Mouse (Mus musculus) embryonic facial prominence, embryonic 11.5 days (tissue): ENCODE measurements around the gene Thop1. TPM values are rescaled to one million over a fixed set of nuclear protein-coding genes. Genes with fewer than 3 reads are reported as not detected.
"Not testable (repeated sequence)": the region's sequence is repeated elsewhere in the genome, so short reads cannot be mapped to it uniquely, and the experiment has no call there.

ENCODE experiments used
- ATAC-seq: fragments of 200-750 bp; cut with Nextera tagmentation; replicated peaks from 2 replicates; pipeline ENCODE4 v1.8.0; 2017; ENCODE audit warnings: low read depth; ENCODE audit not compliant: insufficient number of reproducible peaks, low FRiP score, low TSS enrichment
- DNase-seq: peaks from one replicate; pipeline ENCODE4 v3.0.0-alpha.2; 2015; ENCODE audit warnings: low spot score
- H3K27ac ChIP-seq: fragments of 300-500 bp; sonication (generic); replicated peaks from 2 replicates; pipeline ENCODE4 v1.5.1; 2014; ENCODE audit warnings: mild to moderate bottlenecking, low read depth, low read length, control low read depth
- H3K27me3 ChIP-seq: fragments of 300-500 bp; sonication (generic); 2 replicates; pipeline ENCODE4 v1.6.1; 2014; ENCODE audit warnings: mild to moderate bottlenecking, low read length, moderate library complexity, mixed read lengths; ENCODE audit not compliant: control insufficient read depth, insufficient read depth
- H3K36me3 ChIP-seq: fragments of 300-500 bp; sonication (generic); replicated peaks from 2 replicates; pipeline ENCODE4 v1.6.1; 2014; ENCODE audit warnings: low read depth, mild to moderate bottlenecking, low read length, moderate library complexity, mixed read lengths; ENCODE audit not compliant: control insufficient read depth, insufficient read depth
- H3K4me1 ChIP-seq: fragments of 300-500 bp; sonication (generic); 2 replicates; pipeline ENCODE4 v1.6.1; 2014; ENCODE audit warnings: low read length, mixed read lengths; ENCODE audit not compliant: control insufficient read depth, insufficient read depth
- H3K4me2 ChIP-seq: fragments of 300-500 bp; sonication (generic); 2 replicates; pipeline ENCODE4 v1.6.1; 2014; ENCODE audit warnings: low read depth, mild to moderate bottlenecking, control low read depth, low read length, moderate library complexity
- H3K4me3 ChIP-seq: fragments of 300-500 bp; sonication (generic); 2 replicates; pipeline ENCODE4 v1.5.1; 2014; ENCODE audit warnings: low read depth, low read length, control low read depth
- H3K9ac ChIP-seq: fragments of 300-500 bp; sonication (generic); replicated peaks from 2 replicates; pipeline ENCODE4 v1.6.1; 2014; ENCODE audit warnings: mild to moderate bottlenecking, control low read depth, low read length
- H3K9me3 ChIP-seq: fragments of 300-500 bp; sonication (generic); replicated peaks from 2 replicates; pipeline ENCODE4 v1.6.1; 2016; ENCODE audit warnings: mild to moderate bottlenecking, low read length, inconsistent platforms, mixed read lengths; ENCODE audit not compliant: control insufficient read depth
- WGBS: fragments of 180-500 bp; shearing (Covaris S2); extraction: QIAGEN DNeasy Blood & Tissue Kit; methylation state at CpG from one replicate; pipeline ENCODE4 v1.1.7; 2014; 5-methylcytosine and 5-hydroxymethylcytosine counted together
- polyA plus RNA-seq: library from polyadenylated mRNA; unstranded; fragments of >200 nt; fragmentation: Nextera tagmentation; extraction: Ambion mirVana; gene quantifications from 2 replicates; pipeline ENCODE4 v1.2.1, GENCODE M21; 2014

Gene Thop1
- polyA plus RNA-seq, 1 experiment from 2014 or later: 56.3 TPM

GRCm38 (mm10) chr10:81045246-81045645 lies 24.6 kb upstream of the Thop1 start:
- H3K4me3 ChIP-seq, H3K9ac ChIP-seq, H3K9me3 ChIP-seq, DNase-seq, H3K4me2 ChIP-seq, H3K27me3 ChIP-seq, H3K4me1 ChIP-seq, H3K27ac ChIP-seq, ATAC-seq: not testable (repeated sequence)
- peaks cover 37% of the 10 kb centered on the region for H3K36me3 ChIP-seq
- WGBS: 93% methylated on average over 13 of the region's 14 CpGs

- Histone ChIP-seq H3K9ac (no peak overlapping the region), H3K4me1 (no peaks in the 10 kb centered on the region), H3K27ac (no peak overlapping the region), H3K27me3 (no peaks in the 10 kb centered on the region), H3K9me3 (no peaks in the 10 kb centered on the region), H3K36me3 (peaks cover 42% of the 10 kb centered on the region), H3K4me3 (no peak overlapping the region), H3K4me2 (no peak overlapping the region)
- WGBS: 86% methylated on average over 4 of the region's 4 CpGs
- no peak for ATAC-seq
- peak; percentile 41 for DNase-seq
Observed at GRCm38 (mm10) chr10:81050645-81051044, 19.2 kb upstream of the Thop1 start.

- Histone ChIP-seq H3K27me3 (no peaks in the 10 kb centered on the region), H3K27ac (no peak overlapping the region), H3K9me3 (no peaks in the 10 kb centered on the region), H3K4me2 (no peak overlapping the region), H3K36me3 (peaks cover 38% of the 10 kb centered on the region), H3K9ac (no peak overlapping the region), H3K4me1 (no peaks in the 10 kb centered on the region), H3K4me3 (no peak overlapping the region)
- no peak for DNase-seq
- ATAC-seq: no peak
- WGBS: 94% methylated on average over 6 of the region's 6 CpGs
Observed at GRCm38 (mm10) chr10:81051133-81051532, 18.7 kb upstream of the Thop1 start.

- no peak overlapping the region for H3K4me2 ChIP-seq
- 90% methylated on average over 5 of the region's 5 CpGs for WGBS
- peaks cover 34% of the 10 kb centered on the region for H3K36me3 ChIP-seq
- H3K9ac ChIP-seq: no peak overlapping the region
- no peak overlapping the region for H3K4me3 ChIP-seq
- ATAC-seq: no peak
- H3K9me3 ChIP-seq: no peaks in the 10 kb centered on the region
- DNase-seq: no peak
- no peak overlapping the region for H3K27ac ChIP-seq
- H3K4me1 ChIP-seq: no peaks in the 10 kb centered on the region
- H3K27me3 ChIP-seq: no peaks in the 10 kb centered on the region
Observed at GRCm38 (mm10) chr10:81052577-81052976, 17.3 kb upstream of the Thop1 start.

- H3K4me1 ChIP-seq: peaks cover 2% of the 10 kb centered on the region; the same call in 1 of the 2 replicates
- no peak for ATAC-seq
- no peaks in the 10 kb centered on the region for H3K27me3 ChIP-seq
- peaks cover 12% of the 10 kb centered on the region for H3K36me3 ChIP-seq
- 75% methylated on average over 6 of the region's 6 CpGs for WGBS
- H3K27ac ChIP-seq: no peak overlapping the region
- no peak overlapping the region; the same call in 1 of the 2 replicates for H3K9ac ChIP-seq
- DNase-seq: no peak
- H3K4me2 ChIP-seq: no peak overlapping the region
- no peaks in the 10 kb centered on the region for H3K9me3 ChIP-seq
- H3K4me3 ChIP-seq: no peak overlapping the region
Observed at GRCm38 (mm10) chr10:81055169-81055568, 14.7 kb upstream of the Thop1 start.

GRCm38 (mm10) chr10:81055802-81056340 lies 14.0 kb upstream of the Thop1 start:
- H3K36me3 ChIP-seq, H3K27me3 ChIP-seq, DNase-seq, H3K4me3 ChIP-seq, H3K27ac ChIP-seq, H3K9me3 ChIP-seq, H3K4me2 ChIP-seq, H3K9ac ChIP-seq, H3K4me1 ChIP-seq, ATAC-seq: not testable (repeated sequence)
- 86% methylated on average over 10 of the region's 11 CpGs for WGBS

- H3K4me3 ChIP-seq: no peak overlapping the region
- DNase-seq (no peak), ATAC-seq (no peak)
- no peaks in the 10 kb centered on the region for H3K36me3 ChIP-seq
- H3K4me1 ChIP-seq: peaks cover 2% of the 10 kb centered on the region; the same call in 1 of the 2 replicates
- no peaks in the 10 kb centered on the region for H3K9me3 ChIP-seq
- no peak overlapping the region for H3K4me2 ChIP-seq
- 96% methylated on average over 23 of the region's 23 CpGs for WGBS
- H3K9ac ChIP-seq: 0 out of 2 replicates have a peak overlapping the region, but pooled peaks have one; percentile 9
- no peak overlapping the region for H3K27ac ChIP-seq
- H3K27me3 ChIP-seq: no peaks in the 10 kb centered on the region
Observed at GRCm38 (mm10) chr10:81057406-81058130, 12.3 kb upstream of the Thop1 start.

GRCm38 (mm10) chr10:81058896-81059295 lies 10.9 kb upstream of the Thop1 start:
- DNase-seq: no peak
- peak overlapping the region; percentile 74 for H3K4me3 ChIP-seq
- no peaks in the 10 kb centered on the region for H3K9me3 ChIP-seq
- WGBS: 92% methylated on average over 6 of the region's 6 CpGs
- no peak overlapping the region for H3K9ac ChIP-seq
- H3K4me1 ChIP-seq: peaks cover 2% of the 10 kb centered on the region; the same call in 1 of the 2 replicates
- H3K27me3 ChIP-seq: no peaks in the 10 kb centered on the region
- no peak overlapping the region for H3K4me2 ChIP-seq
- no peak for ATAC-seq
- no peak overlapping the region for H3K27ac ChIP-seq
- H3K36me3 ChIP-seq: no peaks in the 10 kb centered on the region
